Mouse (Mus musculus) embryonic facial prominence, embryonic 13.5 days (tissue): ENCODE measurements around the gene Txn2. TPM values are rescaled to one million over a fixed set of nuclear protein-coding genes. Genes with fewer than 3 reads are reported as not detected.

ENCODE experiments used
- ATAC-seq: fragments of 200-750 bp; cut with Nextera tagmentation; 2 replicates; pipeline ENCODE4 v1.8.0; 2017; ENCODE audit warnings: low read depth; ENCODE audit not compliant: insufficient number of reproducible peaks, insufficient read depth, low FRiP score, low TSS enrichment
- H3K27ac ChIP-seq: fragments of 300-500 bp; sonication (generic); 2 replicates; pipeline ENCODE4 v1.5.1; 2015; ENCODE audit warnings: moderate library complexity, mild to moderate bottlenecking, inconsistent platforms
- H3K27me3 ChIP-seq: fragments of 300-500 bp; sonication (generic); 2 replicates; pipeline ENCODE4 v1.6.1; 2015; ENCODE audit warnings: mild to moderate bottlenecking, inconsistent platforms
- H3K36me3 ChIP-seq: fragments of 300-500 bp; sonication (generic); 2 replicates; pipeline ENCODE4 v1.6.1; 2015; ENCODE audit warnings: mild to moderate bottlenecking, inconsistent platforms
- H3K4me1 ChIP-seq: fragments of 300-500 bp; sonication (generic); 2 replicates; pipeline ENCODE4 v1.6.1; 2015; ENCODE audit warnings: inconsistent platforms
- H3K4me2 ChIP-seq: fragments of 300-500 bp; sonication (generic); 2 replicates; pipeline ENCODE4 v1.6.1; 2015; ENCODE audit warnings: moderate library complexity, mild to moderate bottlenecking, inconsistent platforms
- H3K4me3 ChIP-seq: fragments of 300-500 bp; sonication (generic); 2 replicates; pipeline ENCODE4 v1.5.1; 2015; ENCODE audit warnings: mild to moderate bottlenecking, inconsistent platforms
- H3K9ac ChIP-seq: fragments of 300-500 bp; sonication (generic); 2 replicates; pipeline ENCODE4 v1.6.1; 2015; ENCODE audit warnings: mild to moderate bottlenecking, inconsistent platforms
- H3K9me3 ChIP-seq: fragments of 300-500 bp; sonication (generic); 2 replicates; pipeline ENCODE4 v1.6.1; 2016; ENCODE audit warnings: inconsistent platforms
- WGBS: fragments of 180-500 bp; shearing (Covaris S2); methylation state at CpG from one replicate; pipeline ENCODE4 v1.1.7; 2015; ENCODE audit warnings: mixed read lengths; 5-methylcytosine and 5-hydroxymethylcytosine counted together
- polyA plus RNA-seq: library from polyadenylated mRNA; unstranded; fragments of >200 nt; fragmentation: Nextera tagmentation; extraction: Ambion mirVana; gene quantifications from 2 replicates; pipeline ENCODE4 v1.2.1, GENCODE M21; 2015

The Txn2 gene
- polyA plus RNA-seq, 1 experiment from 2014 or later, result 236 TPM

DNA sequence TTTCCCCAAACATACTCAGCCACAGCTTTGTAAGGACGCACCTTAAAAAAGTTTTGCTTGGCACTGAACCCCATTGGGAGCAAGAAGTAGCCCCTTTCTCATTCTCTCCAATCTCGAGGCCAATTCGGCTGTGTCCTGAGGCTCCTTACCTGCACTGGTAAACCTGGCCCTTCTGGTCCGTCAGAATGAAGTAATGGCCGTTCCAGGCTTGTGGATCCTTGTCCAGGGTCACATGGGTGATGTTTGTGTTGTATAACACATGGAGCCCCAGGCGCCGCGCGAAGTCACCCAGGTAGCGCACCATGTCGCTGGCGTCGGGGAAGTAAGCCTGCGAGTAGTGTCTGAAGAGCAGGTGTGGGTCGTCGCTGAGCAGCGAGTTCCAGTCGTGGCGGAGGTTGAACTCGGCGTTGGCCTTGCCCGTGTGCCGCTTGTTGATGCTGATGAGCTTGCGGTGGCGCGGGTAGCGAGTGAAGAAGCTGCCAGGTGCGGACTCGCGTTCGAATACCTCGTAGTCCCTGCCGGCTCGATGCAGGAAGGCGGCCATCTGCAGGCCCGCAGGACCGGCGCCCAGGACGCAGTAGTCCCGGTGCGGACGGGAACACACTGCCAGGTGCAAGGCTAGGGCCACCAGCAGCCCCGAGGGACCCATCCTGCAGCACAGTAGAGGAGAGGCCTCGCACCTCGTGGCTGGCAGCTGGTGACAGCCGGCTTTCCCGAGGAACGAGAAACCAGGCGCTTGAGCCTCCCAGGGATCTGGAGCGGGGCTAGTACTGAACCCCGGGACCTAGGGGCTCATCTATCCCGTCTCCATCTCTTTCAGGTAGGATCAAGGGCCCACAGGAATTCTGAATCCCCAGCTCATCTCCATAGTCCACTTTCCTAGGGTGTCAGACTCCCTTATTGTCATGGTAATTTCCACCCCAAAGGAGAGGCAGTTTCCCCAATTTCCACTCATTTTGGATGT, 26.9 kb upstream of the Txn2 start:
- Histone ChIP-seq H3K4me1 (peaks cover 28% of the 10 kb centered on the region), H3K27ac (no peak overlapping the region), H3K4me3 (peak overlapping the region; percentile 61), H3K36me3 (peaks cover 35% of the 10 kb centered on the region), H3K9ac (peak overlapping the region; percentile 72), H3K4me2 (peak overlapping the region; percentile 87), H3K27me3 (peaks cover 15% of the 10 kb centered on the region), H3K9me3 (no peaks in the 10 kb centered on the region)
- 9% methylated on average over 52 of the region's 52 CpGs for WGBS
- ATAC-seq, result no peak

DNA sequence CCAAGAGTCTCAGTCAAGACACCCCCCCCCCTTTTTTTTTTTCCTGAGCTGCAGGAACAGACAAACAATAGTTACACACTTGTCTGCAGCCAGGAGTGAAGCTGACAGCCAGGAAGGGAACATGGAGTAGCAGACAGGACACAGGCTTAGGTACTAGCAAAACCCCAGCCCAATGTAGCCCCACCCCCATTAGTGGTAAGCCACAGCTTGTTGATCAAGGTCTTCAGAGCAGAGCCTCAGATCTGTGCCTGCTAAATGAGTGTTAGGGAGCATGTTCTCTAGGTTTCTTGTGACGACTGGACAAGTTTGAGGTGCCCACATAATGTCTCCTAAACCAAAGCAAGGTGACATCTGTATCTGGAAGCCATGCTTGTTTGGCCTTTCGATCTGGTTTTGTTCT, 25.6 kb upstream of the Txn2 start:
- no peak overlapping the region for H3K9ac ChIP-seq
- no peaks in the 10 kb centered on the region for H3K9me3 ChIP-seq
- H3K4me3 ChIP-seq, result no peak overlapping the region
- 86% methylated on average over 2 of the region's 2 CpGs for WGBS
- no peak overlapping the region for H3K27ac ChIP-seq
- peaks cover 28% of the 10 kb centered on the region for H3K4me1 ChIP-seq
- no peak for ATAC-seq
- peaks cover 28% of the 10 kb centered on the region for H3K36me3 ChIP-seq
- H3K4me2 ChIP-seq, result no peak overlapping the region
- peaks cover 15% of the 10 kb centered on the region for H3K27me3 ChIP-seq

DNA sequence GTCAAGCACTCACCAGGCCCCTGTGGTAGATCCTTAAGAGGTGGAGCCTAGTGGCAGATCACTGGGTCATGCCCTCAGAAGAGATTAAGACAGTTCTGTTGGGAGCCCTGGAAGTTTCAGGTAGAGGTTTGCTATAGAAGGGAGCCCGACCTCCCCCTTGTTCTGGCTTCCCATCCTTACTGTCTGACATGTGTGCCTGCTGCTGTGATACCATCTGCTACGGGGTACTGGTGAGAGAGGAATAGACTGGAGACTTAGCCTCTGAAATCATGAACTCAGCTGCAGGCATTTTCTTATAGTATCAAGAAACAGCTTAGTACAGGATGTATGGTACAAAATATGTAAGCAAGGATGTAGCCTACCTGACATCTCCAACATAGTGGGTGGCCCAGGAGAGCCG, 24.1 kb upstream of the Txn2 start:
- peaks cover 28% of the 10 kb centered on the region for H3K4me1 ChIP-seq
- no peak overlapping the region for H3K4me2 ChIP-seq
- H3K27ac ChIP-seq, result no peak overlapping the region
- peaks cover 22% of the 10 kb centered on the region for H3K36me3 ChIP-seq
- peaks cover 15% of the 10 kb centered on the region for H3K27me3 ChIP-seq
- 84% methylated on average over 3 of the region's 3 CpGs for WGBS
- no peak for ATAC-seq
- H3K9me3 ChIP-seq, result no peaks in the 10 kb centered on the region
- no peak overlapping the region; the same call in 1 of the 2 replicates for H3K9ac ChIP-seq
- H3K4me3 ChIP-seq, result no peak overlapping the region

DNA sequence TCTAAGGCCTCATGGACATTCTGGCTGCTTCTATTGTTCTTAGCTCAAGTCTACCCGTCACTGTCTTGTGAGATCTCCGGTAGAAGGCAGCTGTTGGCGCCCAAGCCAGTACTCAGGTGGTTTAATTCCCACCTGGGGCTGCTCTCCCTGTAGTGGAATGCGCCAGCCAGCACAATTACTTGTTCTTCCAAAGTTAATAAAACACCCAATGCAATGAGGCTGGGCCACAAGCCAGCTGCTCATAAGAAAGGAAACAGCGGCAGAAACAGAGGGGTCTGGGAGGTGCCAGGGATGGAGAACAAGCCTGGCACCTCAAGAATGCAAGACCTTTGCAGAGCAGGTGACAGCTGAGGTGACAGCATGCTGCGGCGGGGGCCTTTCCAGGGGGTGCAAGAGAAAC, 20.3 kb upstream of the Txn2 start:
- H3K9me3 ChIP-seq, result no peaks in the 10 kb centered on the region
- no peak overlapping the region for H3K4me3 ChIP-seq
- H3K9ac ChIP-seq, result no peak overlapping the region
- no peak overlapping the region for H3K27ac ChIP-seq
- ATAC-seq, result no peak
- H3K36me3 ChIP-seq, result peaks cover 49% of the 10 kb centered on the region
- H3K4me2 ChIP-seq, result no peak overlapping the region
- H3K27me3 ChIP-seq, result no peaks in the 10 kb centered on the region
- WGBS, result 89% methylated on average over 7 of the region's 7 CpGs
- H3K4me1 ChIP-seq, result no peaks in the 10 kb centered on the region

DNA sequence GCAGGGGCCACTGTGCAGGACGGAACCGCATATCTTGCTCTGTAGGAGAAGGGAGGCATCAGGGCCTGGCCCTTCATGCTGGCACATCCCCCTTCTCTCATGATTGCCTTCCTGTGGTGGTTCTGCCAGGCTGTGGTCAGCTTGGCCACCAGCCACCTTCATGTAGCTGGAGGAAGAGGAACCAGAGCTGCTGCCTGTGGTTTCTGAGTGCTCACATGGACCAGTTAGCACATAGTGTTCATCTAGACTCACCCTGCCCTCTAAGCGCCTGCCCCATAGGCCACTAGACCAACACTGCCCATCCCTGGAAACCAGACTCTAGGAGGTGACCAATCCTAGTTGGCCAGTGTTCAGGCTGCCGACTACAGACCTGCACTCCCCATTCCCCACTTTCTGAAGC, 16.9 kb upstream of the Txn2 start:
- H3K4me2 ChIP-seq, result no peak overlapping the region
- no peak for ATAC-seq
- peaks cover 62% of the 10 kb centered on the region for H3K36me3 ChIP-seq
- no peaks in the 10 kb centered on the region for H3K9me3 ChIP-seq
- WGBS, result 88% methylated on average over 4 of the region's 4 CpGs
- no peaks in the 10 kb centered on the region for H3K4me1 ChIP-seq
- no peak overlapping the region for H3K27ac ChIP-seq
- H3K4me3 ChIP-seq, result no peak overlapping the region
- H3K27me3 ChIP-seq, result no peaks in the 10 kb centered on the region
- H3K9ac ChIP-seq, result 0 out of 2 replicates have a peak overlapping the region, but pooled peaks have one; percentile 46

DNA sequence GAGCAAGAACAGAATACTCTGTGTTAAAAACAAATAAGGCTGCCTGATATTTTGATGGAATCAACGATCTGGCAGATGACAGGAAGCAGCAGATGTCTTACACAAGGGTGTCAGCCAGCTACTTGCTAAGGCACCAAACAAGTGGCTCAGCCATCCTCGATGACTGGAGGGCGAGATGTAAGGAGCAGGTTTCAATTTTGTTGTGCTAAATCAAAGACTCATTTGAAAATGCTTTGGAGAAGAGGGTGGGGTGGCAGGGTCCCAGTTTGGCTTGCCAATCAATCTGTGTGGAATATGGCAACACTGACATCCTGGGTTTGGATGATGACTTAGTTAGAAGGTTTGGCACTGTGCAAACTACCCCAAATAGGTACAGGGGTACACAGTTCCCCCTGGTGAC, 12.8 kb upstream of the Txn2 start:
- Histone ChIP-seq H3K4me3 (no peak overlapping the region), H3K9ac (no peak overlapping the region), H3K4me2 (no peak overlapping the region), H3K4me1 (no peaks in the 10 kb centered on the region), H3K27me3 (no peaks in the 10 kb centered on the region), H3K36me3 (peaks cover 39% of the 10 kb centered on the region), H3K27ac (no peak overlapping the region), H3K9me3 (no peaks in the 10 kb centered on the region)
- WGBS, result 84% methylated on average over 3 of the region's 3 CpGs
- no peak for ATAC-seq

DNA sequence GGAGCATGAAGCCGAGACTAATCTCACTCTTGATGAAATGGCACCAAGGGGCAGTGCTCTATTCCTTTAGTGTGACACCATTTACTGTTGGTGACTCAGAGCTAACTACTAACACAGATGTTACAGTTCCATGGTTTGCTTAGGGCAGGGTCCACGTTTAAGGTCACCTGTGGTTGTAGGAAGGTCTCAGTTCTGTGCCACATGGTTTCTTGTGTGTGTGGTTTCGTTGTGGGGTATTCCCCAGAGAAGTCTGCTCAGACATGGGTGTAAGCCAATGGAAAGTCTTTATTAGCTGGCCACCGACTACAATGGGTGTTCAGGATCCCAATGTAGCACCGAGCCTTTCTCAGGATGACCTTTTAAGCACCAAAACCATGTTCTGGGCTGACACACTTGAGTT, 9.7 kb upstream of the Txn2 start:
- peaks cover 8% of the 10 kb centered on the region for H3K4me1 ChIP-seq
- no peaks in the 10 kb centered on the region for H3K9me3 ChIP-seq
- H3K27me3 ChIP-seq, result no peaks in the 10 kb centered on the region
- 76% methylated on average over 5 of the region's 5 CpGs for WGBS
- H3K4me3 ChIP-seq, result no peak overlapping the region
- no peak for ATAC-seq
- no peak overlapping the region for H3K27ac ChIP-seq
- H3K36me3 ChIP-seq, result peaks cover 21% of the 10 kb centered on the region
- H3K9ac ChIP-seq, result no peak overlapping the region
- no peak overlapping the region for H3K4me2 ChIP-seq

DNA sequence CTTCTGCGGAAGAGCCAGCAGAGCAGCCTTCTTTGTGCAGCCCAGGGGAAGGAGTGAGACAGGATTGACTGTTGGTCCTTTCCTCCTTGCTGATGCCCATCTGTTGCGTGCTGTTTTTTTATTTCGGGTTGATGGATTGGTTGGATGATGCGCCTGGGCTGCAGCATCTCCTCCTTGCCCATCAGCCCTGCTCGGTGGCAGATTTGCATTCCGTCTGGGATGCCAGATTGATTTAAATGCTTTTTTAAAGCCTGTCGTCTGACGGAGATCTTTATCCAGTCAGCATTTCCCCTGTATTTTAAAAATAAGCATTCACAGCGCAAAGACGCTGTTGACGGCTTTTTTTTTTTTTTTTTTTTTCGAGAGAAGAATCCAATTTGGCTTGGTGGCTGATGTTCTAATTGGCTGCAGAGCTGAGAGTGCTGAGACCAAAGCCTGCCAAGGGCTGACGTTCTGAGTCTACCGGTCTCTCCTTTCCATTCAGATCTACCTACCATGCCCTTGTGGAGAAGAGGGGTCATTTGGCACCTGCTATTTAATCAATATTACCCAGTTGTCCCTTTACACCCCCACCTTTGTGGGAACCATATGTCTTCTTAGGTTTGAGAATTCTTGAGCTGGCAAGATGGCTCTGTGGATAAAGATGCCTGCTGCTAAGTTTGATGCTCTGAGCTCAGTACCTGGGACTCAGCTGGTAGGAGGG, 7.0 kb upstream of the Txn2 start:
- Histone ChIP-seq H3K36me3 (no peaks in the 10 kb centered on the region), H3K4me3 (no peak overlapping the region), H3K27ac (no peak overlapping the region), H3K4me2 (no peak overlapping the region), H3K9me3 (no peaks in the 10 kb centered on the region), H3K9ac (peak overlapping the region; percentile 32; the same call in 1 of the 2 replicates), H3K4me1 (peaks cover 12% of the 10 kb centered on the region), H3K27me3 (no peaks in the 10 kb centered on the region)
- ATAC-seq, result no peak
- 67% methylated on average over 14 of the region's 14 CpGs for WGBS

DNA sequence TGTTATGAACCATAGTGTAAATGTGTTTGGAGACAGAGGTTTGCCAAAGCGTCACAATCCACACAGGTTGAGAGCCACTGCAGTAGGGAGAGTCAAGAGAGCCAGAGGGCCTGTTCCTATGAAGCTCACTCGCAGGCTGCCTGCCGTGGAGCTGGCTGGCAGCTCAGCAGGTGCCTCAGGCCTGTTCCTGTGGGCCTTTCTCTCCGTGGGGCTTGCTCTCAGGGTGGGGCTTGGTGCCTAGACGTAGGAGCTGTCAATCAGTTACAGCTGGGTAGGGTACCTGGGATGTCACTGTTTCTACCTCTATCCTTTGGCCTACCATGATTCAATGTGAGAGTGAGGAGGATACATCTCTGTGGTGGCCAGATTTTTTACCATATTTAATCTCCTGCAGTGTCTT, 6.2 kb upstream of the Txn2 start:
- no peak overlapping the region for H3K4me2 ChIP-seq
- peak overlapping the region; percentile 32; the same call in 1 of the 2 replicates for H3K9ac ChIP-seq
- no peaks in the 10 kb centered on the region for H3K36me3 ChIP-seq
- ATAC-seq, result no peak
- 59% methylated on average over 5 of the region's 5 CpGs for WGBS
- H3K27ac ChIP-seq, result no peak overlapping the region
- peaks cover 12% of the 10 kb centered on the region for H3K4me1 ChIP-seq
- no peaks in the 10 kb centered on the region for H3K9me3 ChIP-seq
- H3K4me3 ChIP-seq, result no peak overlapping the region
- H3K27me3 ChIP-seq, result no peaks in the 10 kb centered on the region

DNA sequence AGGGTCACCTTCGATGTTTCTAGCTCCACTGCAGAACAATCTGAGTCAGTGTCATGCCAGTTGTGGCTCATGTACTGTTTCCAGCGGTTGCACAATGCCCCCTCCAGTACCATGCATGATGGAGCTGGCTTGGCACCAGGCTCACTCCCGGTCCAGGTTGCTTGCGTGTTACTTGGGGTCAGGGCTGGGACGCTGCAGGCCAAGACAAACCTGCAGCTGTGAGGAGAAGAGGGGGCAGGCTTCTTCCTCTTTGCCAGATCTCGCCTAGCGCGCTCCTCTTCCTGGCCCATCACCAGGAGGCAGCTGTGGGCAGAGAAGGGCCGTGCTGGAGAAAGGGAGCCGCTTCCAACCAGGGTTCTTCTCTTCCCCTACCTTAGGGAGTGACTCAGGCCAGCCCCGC, 5.5 kb upstream of the Txn2 start:
- WGBS, result 79% methylated on average over 11 of the region's 11 CpGs
- Histone ChIP-seq H3K9ac (peak overlapping the region; percentile 67; the same call in 1 of the 2 replicates), H3K27me3 (no peaks in the 10 kb centered on the region), H3K36me3 (no peaks in the 10 kb centered on the region), H3K9me3 (no peaks in the 10 kb centered on the region), H3K27ac (no peak overlapping the region), H3K4me2 (peak overlapping the region; percentile 58), H3K4me1 (peaks cover 18% of the 10 kb centered on the region), H3K4me3 (no peak overlapping the region)
- ATAC-seq, result no peak

DNA sequence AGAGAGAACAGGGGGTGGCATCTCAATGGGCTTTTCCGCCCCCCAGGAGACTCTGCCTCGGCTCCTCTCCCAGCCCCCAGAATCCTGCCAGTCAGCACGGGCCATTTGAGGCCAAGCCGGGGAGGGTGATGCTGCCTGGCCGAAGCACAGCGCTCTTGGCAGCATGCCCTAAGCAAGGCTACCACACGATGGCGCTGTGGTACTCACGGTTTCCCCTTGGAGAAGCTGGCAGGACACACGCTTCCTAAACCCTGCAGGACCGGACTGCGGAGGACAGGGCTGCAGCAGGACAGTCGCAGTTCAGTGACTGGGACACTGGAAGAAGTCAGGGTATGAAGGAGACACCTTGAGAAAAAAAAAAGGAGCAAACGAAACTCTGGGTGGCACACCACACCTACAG, 5.0 kb upstream of the Txn2 start:
- WGBS, result under 1% methylated on average over 14 of the region's 14 CpGs
- H3K4me1 ChIP-seq, result peaks cover 18% of the 10 kb centered on the region
- no peak overlapping the region; the same call in 1 of the 2 replicates for H3K27ac ChIP-seq
- no peaks in the 10 kb centered on the region for H3K9me3 ChIP-seq
- H3K4me2 ChIP-seq, result peak overlapping the region; percentile 58
- no peak for ATAC-seq
- H3K4me3 ChIP-seq, result peak overlapping the region; percentile 26
- H3K27me3 ChIP-seq, result no peaks in the 10 kb centered on the region
- H3K36me3 ChIP-seq, result no peaks in the 10 kb centered on the region
- H3K9ac ChIP-seq, result peak overlapping the region; percentile 67
